Mouse (Mus musculus): Measurements from ENCODE around the gene Rnf220. TPM values are rescaled to one million over a fixed set of nuclear protein-coding genes. Genes with fewer than 3 reads are reported as not detected.

Gene Rnf220
- total and polyA plus RNA-seq, 2 experiments = 13.3 to 31.0 TPM

DNA sequence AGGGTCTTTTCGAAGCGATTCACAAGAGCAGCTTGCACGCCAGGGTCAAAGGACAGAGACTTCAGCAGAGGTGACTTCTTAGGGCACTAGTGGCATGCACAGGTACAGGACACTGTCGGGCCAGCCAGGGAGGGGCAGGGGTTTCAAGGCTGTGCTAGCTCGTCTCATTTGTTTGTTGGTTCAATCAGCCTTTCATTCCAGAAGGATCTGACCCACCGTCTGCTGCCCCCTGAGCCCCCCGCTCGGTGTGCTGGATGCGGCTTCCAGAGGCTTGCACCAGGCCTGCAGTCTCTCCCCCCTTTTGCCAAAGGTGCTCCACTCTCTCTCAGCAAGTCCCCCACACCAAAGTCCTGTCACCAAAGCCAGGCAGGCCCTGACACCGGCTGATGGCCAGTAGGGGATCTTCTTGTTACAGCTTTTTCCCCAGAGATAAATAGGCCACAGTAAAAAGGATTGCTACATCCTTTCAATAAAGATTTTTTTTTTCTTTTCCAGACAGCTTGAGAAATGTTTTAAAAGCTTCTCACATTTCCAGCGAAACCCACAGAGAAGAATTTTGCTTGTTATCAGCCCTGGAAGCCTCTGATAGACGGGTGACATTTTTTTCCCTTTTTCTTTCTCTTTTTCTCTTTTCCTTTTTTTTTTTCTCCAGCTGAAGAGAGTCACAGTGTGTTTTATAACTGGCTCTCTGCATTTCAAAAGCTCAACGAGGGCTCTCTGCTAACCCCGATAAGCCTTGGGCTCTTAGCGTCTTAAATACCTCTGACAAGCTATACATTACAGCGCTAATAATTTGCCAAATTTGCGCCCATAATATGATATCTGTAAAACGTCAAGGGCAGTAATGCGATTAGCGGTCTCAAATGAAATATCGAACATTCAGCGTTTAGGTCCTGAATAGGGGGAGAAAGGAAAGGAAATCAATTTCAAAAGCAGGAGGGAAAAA lies 105.7 kb downstream of the Rnf220 start:
- H3K27me3 ChIP-seq (ENCODE audit: control insufficient read depth, insufficient read depth, low read length) = peaks cover 7% of the 10 kb centered on the region; the same call in 1 of the 2 replicates
- no peaks in the 10 kb centered on the region for H3K4me1 ChIP-seq (ENCODE audit: control insufficient read depth, insufficient read depth, low read length)
- no peaks in the 10 kb centered on the region for H3K36me3 ChIP-seq (ENCODE audit: control insufficient read depth, insufficient read depth, low read length)
- no peak overlapping the region for H3K27ac ChIP-seq (replicated peaks; ENCODE audit: insufficient read depth, low read depth, low read length)
- WGBS = 38% methylated on average over 22 of the region's 22 CpGs
- no peak for DNase-seq (ENCODE audit: extremely low read depth, low read depth, low spot score)
- no peak for TF ChIP-seq CTCF (IDR thresholded peaks at IDR 0.05; ENCODE audit: low read depth, low read length)
- no peak for TF ChIP-seq POLR2A (IDR thresholded peaks at IDR 0.05; ENCODE audit: extremely low read depth, insufficient read depth, low read length)
- H3K4me3 ChIP-seq (ENCODE audit: insufficient read depth, low read depth, low read length) = no peak overlapping the region
- no peak overlapping the region for H3K9ac ChIP-seq (ENCODE audit: low read depth, low read length)
- H3K79me2 ChIP-seq (ENCODE audit: control insufficient read depth, insufficient read depth, low read length) = no peaks in the 10 kb centered on the region

DNA sequence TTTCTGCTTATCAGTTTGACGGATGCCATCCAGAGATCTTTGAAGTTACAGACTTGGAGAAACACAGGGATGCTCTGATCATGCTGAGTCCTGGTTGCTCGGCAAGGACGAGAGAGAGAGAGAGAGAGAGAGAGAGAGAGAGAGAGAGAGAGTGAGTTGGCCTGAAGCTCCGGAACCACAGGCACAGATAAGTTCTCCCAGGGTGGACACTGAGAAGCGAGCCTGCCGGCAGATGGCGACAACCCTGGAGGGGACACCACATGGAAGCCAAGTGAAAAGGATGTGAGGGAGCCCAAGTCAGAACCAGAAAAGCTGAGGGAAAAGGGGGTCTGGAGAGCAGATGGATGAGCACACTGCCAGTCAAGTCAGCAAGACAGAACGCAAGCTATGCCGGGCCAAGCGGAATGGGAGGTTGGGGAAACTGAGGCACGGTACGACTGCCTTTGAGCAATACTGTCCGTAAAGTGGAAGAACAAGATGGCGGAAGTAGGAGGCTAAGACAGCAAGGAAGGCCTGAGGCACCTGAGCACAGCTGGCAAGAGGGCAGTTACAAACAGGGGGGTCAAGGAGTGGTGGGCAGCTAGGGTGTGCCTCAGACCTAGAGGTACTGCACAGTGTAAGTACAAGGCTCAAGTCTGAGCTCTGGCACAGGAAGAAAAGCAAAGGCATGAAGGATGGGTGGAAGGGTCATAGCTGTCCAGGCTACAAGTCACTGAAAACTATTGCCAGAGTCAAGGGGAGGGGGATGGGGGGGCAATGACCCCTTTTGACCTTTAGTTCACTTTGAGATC lies 107.4 kb downstream of the Rnf220 start:
- TF ChIP-seq POLR2A (IDR thresholded peaks at IDR 0.05; ENCODE audit: extremely low read depth, insufficient read depth, low read length) = no peak
- peak; percentile 19; the same call in 1 of the 2 replicates for TF ChIP-seq CTCF (IDR thresholded peaks at IDR 0.05; ENCODE audit: low read depth, low read length)
- no peak overlapping the region for H3K9ac ChIP-seq (ENCODE audit: low read depth, low read length)
- peaks cover 4% of the 10 kb centered on the region; the same call in 1 of the 2 replicates for H3K27me3 ChIP-seq (ENCODE audit: control insufficient read depth, insufficient read depth, low read length)
- WGBS = 80% methylated on average over 14 of the region's 14 CpGs
- H3K4me3 ChIP-seq (ENCODE audit: insufficient read depth, low read depth, low read length) = no peak overlapping the region
- no peak for DNase-seq (ENCODE audit: extremely low read depth, low read depth, low spot score)
- H3K4me1 ChIP-seq (ENCODE audit: control insufficient read depth, insufficient read depth, low read length) = no peaks in the 10 kb centered on the region
- H3K79me2 ChIP-seq (ENCODE audit: control insufficient read depth, insufficient read depth, low read length) = no peaks in the 10 kb centered on the region
- H3K36me3 ChIP-seq (ENCODE audit: control insufficient read depth, insufficient read depth, low read length) = no peaks in the 10 kb centered on the region
- H3K27ac ChIP-seq (replicated peaks; ENCODE audit: insufficient read depth, low read depth, low read length) = no peak overlapping the region

DNA sequence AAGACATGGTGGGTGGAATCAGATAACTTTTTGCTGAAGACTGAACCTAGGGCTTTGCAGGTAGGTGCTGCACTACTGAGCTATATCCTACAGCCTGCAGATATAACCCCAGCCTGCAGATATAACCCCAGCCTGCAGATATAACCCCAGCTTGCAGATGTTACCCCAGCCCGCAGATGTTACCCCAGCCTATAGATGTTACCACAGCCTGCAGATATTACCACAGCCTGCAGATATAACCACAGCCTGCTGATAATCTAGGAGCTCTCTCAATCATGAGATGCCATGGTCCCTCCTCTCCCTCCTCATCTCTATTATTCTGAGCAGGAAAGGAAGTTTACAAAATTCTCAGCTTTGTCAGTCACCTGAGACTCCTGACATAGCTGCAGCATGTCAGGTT lies 111.6 kb downstream of the Rnf220 start:
- H3K36me3 ChIP-seq (ENCODE audit: control insufficient read depth, insufficient read depth, low read length) = no peaks in the 10 kb centered on the region
- TF ChIP-seq CTCF (IDR thresholded peaks at IDR 0.05; ENCODE audit: low read depth, low read length) = no peak
- no peak for TF ChIP-seq POLR2A (IDR thresholded peaks at IDR 0.05; ENCODE audit: extremely low read depth, insufficient read depth, low read length)
- H3K4me1 ChIP-seq (ENCODE audit: control insufficient read depth, insufficient read depth, low read length) = no peaks in the 10 kb centered on the region
- WGBS = 88% methylated on average over 1 of the region's 1 CpGs
- no peaks in the 10 kb centered on the region for H3K27me3 ChIP-seq (ENCODE audit: control insufficient read depth, insufficient read depth, low read length)
- no peaks in the 10 kb centered on the region for H3K79me2 ChIP-seq (ENCODE audit: control insufficient read depth, insufficient read depth, low read length)
- no peak overlapping the region for H3K4me3 ChIP-seq (ENCODE audit: insufficient read depth, low read depth, low read length)
- no peak overlapping the region for H3K27ac ChIP-seq (replicated peaks; ENCODE audit: insufficient read depth, low read depth, low read length)
- no peak overlapping the region for H3K9ac ChIP-seq (ENCODE audit: low read depth, low read length)
- no peak for DNase-seq (ENCODE audit: extremely low read depth, low read depth, low spot score)

- WGBS = 73% methylated on average over 8 of the region's 8 CpGs
- Histone ChIP-seq H3K4me1 (ENCODE audit: control insufficient read depth, insufficient read depth, low read length) (no peaks in the 10 kb centered on the region), H3K36me3 (ENCODE audit: control insufficient read depth, insufficient read depth, low read length) (no peaks in the 10 kb centered on the region), H3K9ac (ENCODE audit: low read depth, low read length) (no peak overlapping the region), H3K79me2 (ENCODE audit: control insufficient read depth, insufficient read depth, low read length) (no peaks in the 10 kb centered on the region), H3K27ac (replicated peaks; ENCODE audit: insufficient read depth, low read depth, low read length) (no peak overlapping the region), H3K27me3 (ENCODE audit: control insufficient read depth, insufficient read depth, low read length) (no peaks in the 10 kb centered on the region), H3K4me3 (ENCODE audit: insufficient read depth, low read depth, low read length) (no peak overlapping the region)
- no peak for DNase-seq (ENCODE audit: extremely low read depth, low read depth, low spot score)
- TF ChIP-seq POLR2A (IDR thresholded peaks at IDR 0.05; ENCODE audit: extremely low read depth, insufficient read depth, low read length) (no peak), CTCF (IDR thresholded peaks at IDR 0.05; ENCODE audit: low read depth, low read length) (no peak)
These were observed 115.0 kb downstream of the Rnf220 start for GRCm38 (mm10) chr4:117381846-117382245.

- Histone ChIP-seq H3K27ac (replicated peaks; ENCODE audit: insufficient read depth, low read depth, low read length) (no peak overlapping the region), H3K4me1 (ENCODE audit: control insufficient read depth, insufficient read depth, low read length) (no peaks in the 10 kb centered on the region), H3K4me3 (ENCODE audit: insufficient read depth, low read depth, low read length) (no peak overlapping the region), H3K9ac (ENCODE audit: low read depth, low read length) (no peak overlapping the region), H3K27me3 (ENCODE audit: control insufficient read depth, insufficient read depth, low read length) (no peaks in the 10 kb centered on the region), H3K79me2 (ENCODE audit: control insufficient read depth, insufficient read depth, low read length) (no peaks in the 10 kb centered on the region), H3K36me3 (ENCODE audit: control insufficient read depth, insufficient read depth, low read length) (no peaks in the 10 kb centered on the region)
- 92% methylated on average over 5 of the region's 5 CpGs for WGBS
- TF ChIP-seq POLR2A (IDR thresholded peaks at IDR 0.05; ENCODE audit: extremely low read depth, insufficient read depth, low read length) = no peak
- TF ChIP-seq CTCF (IDR thresholded peaks at IDR 0.05; ENCODE audit: low read depth, low read length) = no peak
- DNase-seq (ENCODE audit: extremely low read depth, low read depth, low spot score) = no peak
These were observed 116.3 kb downstream of the Rnf220 start for GRCm38 (mm10) chr4:117380558-117380935.

Data from liver, adult 2 months (tissue).